Mouse (Mus musculus): Measurements from ENCODE around the gene Umad1. TPM values are rescaled to one million over a fixed set of nuclear protein-coding genes. Genes with fewer than 3 reads are reported as not detected.

The Umad1 gene
- polyA plus RNA-seq, 1 experiment = 21.9 TPM

DNA sequence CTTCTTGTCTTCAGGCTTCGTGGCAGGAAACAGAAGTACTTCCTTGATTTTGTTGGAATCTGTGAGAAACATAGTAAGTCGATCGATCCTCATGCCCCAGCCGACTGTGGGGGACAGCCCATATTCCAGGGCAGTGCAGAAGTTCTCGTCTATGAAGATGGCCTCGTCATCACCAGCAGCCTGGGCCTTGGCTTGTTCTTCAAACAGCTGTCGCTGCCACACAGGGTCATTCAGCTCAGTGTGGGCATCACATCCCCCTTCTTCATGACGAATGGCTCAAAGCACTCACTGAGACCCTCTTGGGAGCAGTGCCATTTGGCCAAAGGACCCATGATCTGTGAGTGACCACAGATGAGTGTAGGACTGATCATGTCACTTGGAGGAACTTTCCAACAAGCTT is 118.6 kb downstream of the Umad1 start:
- TF ChIP-seq CTCF (conservative IDR thresholded peaks at IDR 0.05; ENCODE audit: insufficient read depth, insufficient read length, low read depth, low read length) = no peak
- TF ChIP-seq POLR2A (IDR thresholded peaks at IDR 0.05; ENCODE audit: low read depth, low read length) = no peak

DNA sequence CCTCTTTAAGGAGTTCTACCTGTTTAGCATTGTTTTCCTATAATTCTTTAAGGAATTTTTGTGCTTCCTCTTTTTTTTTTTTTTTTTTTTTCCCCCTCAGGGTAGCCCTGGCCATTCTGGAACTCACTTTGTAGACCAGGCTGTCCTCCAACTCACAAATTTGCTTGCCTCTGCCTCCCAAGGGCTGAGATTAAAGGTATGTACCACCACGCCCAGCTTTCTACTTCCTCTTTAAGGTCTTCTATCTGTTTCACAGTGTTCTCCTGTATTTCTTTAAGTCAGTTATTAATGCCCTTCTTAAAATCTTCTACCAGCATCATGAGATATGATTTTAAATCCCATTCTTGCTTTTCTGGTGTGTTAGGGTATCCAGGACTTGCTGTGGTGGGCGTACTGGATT is 130.2 kb downstream of the Umad1 start:
- 97% methylated on average over 2 of the region's 2 CpGs for WGBS
- Histone ChIP-seq H3K4me1 (ENCODE audit: control insufficient read depth, insufficient read depth, low read length) (no peaks in the 10 kb centered on the region), H3K36me3 (ENCODE audit: control insufficient read depth, insufficient read depth, low read length) (no peaks in the 10 kb centered on the region), H3K27ac (ENCODE audit: insufficient read depth, low read depth, low read length) (no peak overlapping the region), H3K4me3 (ENCODE audit: insufficient read depth, low read depth, low read length) (no peak overlapping the region), H3K27me3 (replicated peaks; ENCODE audit: control insufficient read depth, insufficient read depth, low read length) (no peaks in the 10 kb centered on the region)
- no peak for DNase-seq
- TF ChIP-seq POLR2A (IDR thresholded peaks at IDR 0.05; ENCODE audit: low read depth, low read length) = no peak

More for the DNA sequence above, 118.6 kb downstream of the Umad1 start:
- Histone ChIP-seq H3K4me3 (ENCODE audit: insufficient read depth, low read depth, low read length) (no peak overlapping the region), H3K36me3 (ENCODE audit: control insufficient read depth, insufficient read depth, low read length) (peaks cover 1% of the 10 kb centered on the region; the same call in 1 of the 2 replicates), H3K27me3 (replicated peaks; ENCODE audit: control insufficient read depth, insufficient read depth, low read length) (no peaks in the 10 kb centered on the region), H3K27ac (ENCODE audit: insufficient read depth, low read depth, low read length) (no peak overlapping the region), H3K4me1 (ENCODE audit: control insufficient read depth, insufficient read depth, low read length) (no peaks in the 10 kb centered on the region)
- DNase-seq = no peak
- WGBS = 85% methylated on average over 8 of the region's 8 CpGs

DNA sequence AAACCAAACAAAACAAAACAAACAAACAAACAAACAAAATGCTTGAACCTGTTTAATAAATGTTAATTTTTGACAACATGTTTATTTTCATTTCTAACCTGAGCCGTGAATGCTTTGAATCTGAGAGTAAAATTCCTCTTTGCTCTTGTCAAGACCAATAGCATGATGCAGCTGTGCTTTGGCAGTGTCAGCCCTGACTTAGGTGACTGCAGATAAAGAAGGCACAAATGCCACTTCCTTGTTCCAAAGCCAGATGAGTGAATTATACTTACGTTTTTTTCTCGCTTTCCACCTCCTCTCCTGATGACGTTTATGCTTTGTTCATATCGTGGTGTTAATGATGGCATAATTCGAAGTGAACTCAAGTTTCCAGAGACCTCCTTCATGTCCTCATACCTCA is 131.2 kb downstream of the Umad1 start:
- DNase-seq = no peak
- WGBS = 89% methylated on average over 6 of the region's 6 CpGs
- H3K36me3 ChIP-seq (ENCODE audit: control insufficient read depth, insufficient read depth, low read length) = no peaks in the 10 kb centered on the region
- no peak overlapping the region for H3K27ac ChIP-seq (ENCODE audit: insufficient read depth, low read depth, low read length)
- H3K4me3 ChIP-seq (ENCODE audit: insufficient read depth, low read depth, low read length) = no peak overlapping the region
- H3K4me1 ChIP-seq (ENCODE audit: control insufficient read depth, insufficient read depth, low read length) = no peaks in the 10 kb centered on the region
- TF ChIP-seq CTCF (conservative IDR thresholded peaks at IDR 0.05; ENCODE audit: insufficient read depth, insufficient read length, low read depth, low read length) (no peak), POLR2A (IDR thresholded peaks at IDR 0.05; ENCODE audit: low read depth, low read length) (no peak)
- no peaks in the 10 kb centered on the region for H3K27me3 ChIP-seq (replicated peaks; ENCODE audit: control insufficient read depth, insufficient read depth, low read length)

DNA sequence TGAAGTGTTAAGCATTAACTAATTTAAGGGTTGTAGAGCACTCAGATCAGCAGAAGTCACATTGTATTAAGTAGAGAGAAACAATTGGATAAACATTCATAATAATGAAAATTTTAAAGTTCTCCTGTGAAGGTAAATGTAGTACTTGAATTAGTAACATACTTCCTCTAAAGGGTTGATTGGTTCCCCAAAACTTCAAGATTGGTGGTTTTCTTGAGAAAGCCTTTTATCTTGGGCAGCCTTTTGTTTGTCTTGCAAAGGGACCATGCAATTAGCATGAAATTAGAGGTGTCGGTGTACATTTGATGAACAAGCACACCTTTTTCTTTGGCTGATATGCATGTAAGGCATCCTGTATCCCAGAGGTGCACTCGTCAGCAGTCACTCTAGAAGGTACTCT is 131.8 kb downstream of the Umad1 start:
- Histone ChIP-seq H3K4me1 (ENCODE audit: control insufficient read depth, insufficient read depth, low read length) (no peaks in the 10 kb centered on the region), H3K27me3 (replicated peaks; ENCODE audit: control insufficient read depth, insufficient read depth, low read length) (no peaks in the 10 kb centered on the region), H3K27ac (ENCODE audit: insufficient read depth, low read depth, low read length) (no peak overlapping the region), H3K36me3 (ENCODE audit: control insufficient read depth, insufficient read depth, low read length) (no peaks in the 10 kb centered on the region), H3K4me3 (ENCODE audit: insufficient read depth, low read depth, low read length) (no peak overlapping the region)
- WGBS = 92% methylated on average over 2 of the region's 2 CpGs
- DNase-seq = no peak
- TF ChIP-seq POLR2A (IDR thresholded peaks at IDR 0.05; ENCODE audit: low read depth, low read length) (no peak), CTCF (conservative IDR thresholded peaks at IDR 0.05; ENCODE audit: insufficient read depth, insufficient read length, low read depth, low read length) (no peak)

GRCm38 (mm10) chr6:8393029-8393428 is 133.9 kb downstream of the Umad1 start:
- DNase-seq = no peak
- H3K4me3 ChIP-seq (ENCODE audit: insufficient read depth, low read depth, low read length) = no peak overlapping the region
- TF ChIP-seq CTCF (conservative IDR thresholded peaks at IDR 0.05; ENCODE audit: insufficient read depth, insufficient read length, low read depth, low read length) (no peak), POLR2A (IDR thresholded peaks at IDR 0.05; ENCODE audit: low read depth, low read length) (no peak)

DNA sequence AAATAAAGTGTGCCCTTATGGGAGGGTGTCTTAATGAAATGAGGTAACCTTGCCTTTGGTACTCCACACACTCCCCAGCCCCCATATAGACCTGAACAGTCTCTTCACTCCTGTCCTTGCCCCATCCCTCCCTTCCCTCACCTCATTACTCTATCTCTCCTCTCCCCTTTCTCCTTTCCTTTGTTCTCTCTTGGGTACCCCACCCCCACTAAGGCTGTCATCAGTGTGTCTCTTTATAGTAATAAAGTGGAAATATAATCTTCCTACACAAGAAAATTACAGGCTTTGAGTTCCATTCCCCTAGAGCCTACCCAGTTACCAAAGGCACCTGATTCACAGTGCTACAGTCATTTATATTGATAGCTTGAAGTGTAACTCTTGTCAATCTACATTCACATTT is 135.0 kb downstream of the Umad1 start:
- Histone ChIP-seq H3K4me1 (ENCODE audit: control insufficient read depth, insufficient read depth, low read length) (no peaks in the 10 kb centered on the region), H3K27ac (ENCODE audit: insufficient read depth, low read depth, low read length) (no peak overlapping the region), H3K4me3 (ENCODE audit: insufficient read depth, low read depth, low read length) (no peak overlapping the region), H3K27me3 (replicated peaks; ENCODE audit: control insufficient read depth, insufficient read depth, low read length) (no peaks in the 10 kb centered on the region), H3K36me3 (ENCODE audit: control insufficient read depth, insufficient read depth, low read length) (no peaks in the 10 kb centered on the region)
- TF ChIP-seq POLR2A (IDR thresholded peaks at IDR 0.05; ENCODE audit: low read depth, low read length) = no peak
- TF ChIP-seq CTCF (conservative IDR thresholded peaks at IDR 0.05; ENCODE audit: insufficient read depth, insufficient read length, low read depth, low read length) = no peak
- no peak for DNase-seq

More at GRCm38 (mm10) chr6:8393029-8393428, 133.9 kb downstream of the Umad1 start:
- Histone ChIP-seq H3K4me1 (ENCODE audit: control insufficient read depth, insufficient read depth, low read length) (no peaks in the 10 kb centered on the region), H3K27me3 (replicated peaks; ENCODE audit: control insufficient read depth, insufficient read depth, low read length) (no peaks in the 10 kb centered on the region), H3K27ac (ENCODE audit: insufficient read depth, low read depth, low read length) (no peak overlapping the region), H3K36me3 (ENCODE audit: control insufficient read depth, insufficient read depth, low read length) (no peaks in the 10 kb centered on the region)
- 83% methylated on average over 4 of the region's 4 CpGs for WGBS

DNA sequence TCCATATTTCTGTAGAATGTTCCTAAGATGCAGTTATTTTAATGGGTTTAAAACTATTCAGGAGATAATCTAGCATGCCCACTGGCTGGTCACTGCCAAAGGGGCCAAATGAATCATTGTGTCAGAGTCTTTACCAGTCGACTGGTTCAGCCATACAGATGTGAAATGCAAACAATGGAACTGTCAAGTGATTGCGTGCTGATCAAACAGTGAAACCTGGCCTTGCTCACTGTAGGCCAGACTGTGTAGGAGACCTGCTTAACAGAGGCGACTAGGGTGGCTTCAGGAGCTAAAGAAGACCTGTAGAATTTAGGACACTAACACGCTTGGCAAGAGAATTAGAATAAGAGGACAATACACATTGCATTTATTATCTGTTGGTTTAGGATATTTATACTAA is 136.0 kb downstream of the Umad1 start:
- H3K36me3 ChIP-seq (ENCODE audit: control insufficient read depth, insufficient read depth, low read length) = no peaks in the 10 kb centered on the region
- H3K27me3 ChIP-seq (replicated peaks; ENCODE audit: control insufficient read depth, insufficient read depth, low read length) = no peaks in the 10 kb centered on the region
- H3K4me1 ChIP-seq (ENCODE audit: control insufficient read depth, insufficient read depth, low read length) = no peaks in the 10 kb centered on the region
- TF ChIP-seq CTCF (conservative IDR thresholded peaks at IDR 0.05; ENCODE audit: insufficient read depth, insufficient read length, low read depth, low read length) = no peak
- TF ChIP-seq POLR2A (IDR thresholded peaks at IDR 0.05; ENCODE audit: low read depth, low read length) = no peak
- no peak for DNase-seq
- 68% methylated on average over 4 of the region's 4 CpGs for WGBS
- H3K4me3 ChIP-seq (ENCODE audit: insufficient read depth, low read depth, low read length) = no peak overlapping the region
- H3K27ac ChIP-seq (ENCODE audit: insufficient read depth, low read depth, low read length) = no peak overlapping the region

DNA sequence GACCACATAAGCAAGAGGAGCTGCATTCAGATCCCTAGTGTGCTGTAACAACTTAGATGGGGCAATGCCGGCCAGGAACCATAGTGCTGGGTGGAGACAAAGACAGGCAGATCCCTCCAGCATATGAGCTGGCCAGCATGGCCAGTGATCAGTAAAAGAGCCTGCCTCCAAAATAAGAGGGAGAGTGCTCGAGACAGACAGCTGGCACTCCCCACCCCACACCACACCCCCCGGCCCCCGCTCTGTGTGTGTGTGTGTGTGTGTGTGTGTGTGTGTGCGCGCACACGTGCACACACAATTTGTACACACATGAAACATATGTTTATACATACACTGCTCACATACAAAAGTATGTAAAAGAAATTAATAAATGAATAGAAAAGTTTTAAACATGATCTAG is 138.2 kb downstream of the Umad1 start:
- Histone ChIP-seq H3K4me1 (ENCODE audit: control insufficient read depth, insufficient read depth, low read length) (no peaks in the 10 kb centered on the region), H3K27ac (ENCODE audit: insufficient read depth, low read depth, low read length) (no peak overlapping the region), H3K27me3 (replicated peaks; ENCODE audit: control insufficient read depth, insufficient read depth, low read length) (no peaks in the 10 kb centered on the region), H3K36me3 (ENCODE audit: control insufficient read depth, insufficient read depth, low read length) (no peaks in the 10 kb centered on the region), H3K4me3 (ENCODE audit: insufficient read depth, low read depth, low read length) (no peak overlapping the region)
- TF ChIP-seq POLR2A (IDR thresholded peaks at IDR 0.05; ENCODE audit: low read depth, low read length) = no peak
- no peak for TF ChIP-seq CTCF (conservative IDR thresholded peaks at IDR 0.05; ENCODE audit: insufficient read depth, insufficient read length, low read depth, low read length)
- WGBS = 94% methylated on average over 7 of the region's 7 CpGs
- DNase-seq = no peak

Data from kidney, adult 2 months (tissue).